Mouse (Mus musculus) liver, embryonic 14.5 days (tissue): Measurements from ENCODE around the gene Hemk1. TPM values are rescaled to one million over a fixed set of nuclear protein-coding genes. Genes with fewer than 3 reads are reported as not detected.

Experiments
- ATAC-seq: fragments of 200-750 bp; cut with Nextera tagmentation; 2 replicates; pipeline ENCODE4 v1.8.0; 2017; ENCODE audit warnings: moderate number of reproducible peaks, mild to moderate bottlenecking, moderate library complexity; ENCODE audit not compliant: insufficient read depth
- DNase-seq, 3 experiments: peaks; one replicate each; pipeline ENCODE4 v3.0.0-alpha.2; 2012 to 2013; ENCODE audit warnings: low read depth in 3 of 3, low spot score in 3 of 3
- H3K27ac ChIP-seq: fragments of 300-500 bp; sonication (generic); 2 replicates; pipeline ENCODE4 v1.5.1; 2014; ENCODE audit warnings: moderate library complexity, mild to moderate bottlenecking, control low read depth, inconsistent platforms
- H3K27me3 ChIP-seq: fragments of 300-500 bp; sonication (generic); 2 replicates; pipeline ENCODE4 v1.6.1; 2014; ENCODE audit warnings: mild to moderate bottlenecking, low read length, moderate library complexity; ENCODE audit not compliant: control insufficient read depth, insufficient read depth
- H3K36me3 ChIP-seq: fragments of 300-500 bp; sonication (generic); replicated peaks from 2 replicates; pipeline ENCODE4 v1.6.1; 2014; ENCODE audit warnings: low read depth; ENCODE audit not compliant: control insufficient read depth, insufficient read depth
- H3K4me1 ChIP-seq, 2 experiments: fragments of 200-500 bp in 1 of 2; fragments of 300-500 bp in 1 of 2; sonication (generic) in 1 of 2; replicated peaks; 2 replicates each; pipeline ENCODE4 v1.6.1; 2012 to 2014; ENCODE audit warnings: antibody characterized with exemption in 1 of 2, inconsistent platforms in 1 of 2, low read length in 1 of 2; ENCODE audit not compliant: control insufficient read depth in 2 of 2, insufficient read depth in 2 of 2
- H3K4me2 ChIP-seq: fragments of 300-500 bp; sonication (generic); 2 replicates; pipeline ENCODE4 v1.6.1; 2014; ENCODE audit warnings: low read depth, mild to moderate bottlenecking, control low read depth, moderate library complexity
- H3K4me3 ChIP-seq, 2 experiments: fragments of 200-500 bp in 1 of 2; fragments of 300-500 bp in 1 of 2; sonication (generic) in 1 of 2; 2 replicates each; pipeline ENCODE4 v1.5.1; 2012 to 2014; ENCODE audit warnings: low read depth in 2 of 2, low read length in 2 of 2, mild to moderate bottlenecking in 2 of 2, control low read depth in 1 of 2, inconsistent platforms in 1 of 2, moderate library complexity in 1 of 2; ENCODE audit not compliant: insufficient read depth in 1 of 2
- H3K9ac ChIP-seq: fragments of 300-500 bp; sonication (generic); replicated peaks from 2 replicates; pipeline ENCODE4 v1.6.1; 2014; ENCODE audit warnings: mild to moderate bottlenecking, control low read depth, moderate library complexity
- H3K9me3 ChIP-seq: fragments of 300-500 bp; sonication (generic); 2 replicates; pipeline ENCODE4 v1.6.1; 2016; ENCODE audit warnings: low read length, mixed read lengths; ENCODE audit not compliant: control insufficient read depth
- CTCF ChIP-seq: IDR thresholded peaks from 2 replicates; pipeline ENCODE4 v1.5.1; 2016; ENCODE audit warnings: antibody characterized with exemption, low read depth, control low read depth
- EP300 ChIP-seq: IDR thresholded peaks from 2 replicates; pipeline ENCODE4 v1.6.1; 2016; ENCODE audit warnings: antibody characterized with exemption, low read depth
- WGBS: fragments of 180-500 bp; shearing (Covaris S2); extraction: QIAGEN DNeasy Blood & Tissue Kit; methylation state at CpG from one replicate; pipeline ENCODE4 v1.1.7; 2014; ENCODE audit not compliant: insufficient replicate concordance; 5-methylcytosine and 5-hydroxymethylcytosine counted together
- polyA plus RNA-seq, 2 experiments: library from polyadenylated mRNA; depleted of rRNA in 1 of 2; stranded (reverse) in 1 of 2; unstranded in 1 of 2; fragments of >200 nt; fragmentation: Nextera tagmentation in 1 of 2; extraction: Ambion mirVana in 1 of 2; gene quantifications; 2 replicates each; pipeline versions ENCODE4 v1.2.1 to v1.2.3; 2012 to 2014

Gene Hemk1
- polyA plus RNA-seq, 2 experiments, result 2.2 to 3.3 TPM

GRCm38 (mm10) chr9:107296041-107296440 lies 42.1 kb downstream of the Hemk1 start:
- H3K9ac ChIP-seq, result peak overlapping the region; percentile 57
- DNase-seq (no peak), ATAC-seq (peak; percentile 16)
- H3K4me1 ChIP-seq, result peaks cover 30 to 38% of the 10 kb centered on the region in 2 experiments
- H3K36me3 ChIP-seq, result peaks cover 4% of the 10 kb centered on the region
- WGBS, result under 1% methylated on average over 14 of the region's 14 CpGs
- no peak for TF ChIP-seq CTCF
- peak overlapping the region; percentile 75 to 91 for H3K4me3 ChIP-seq
- peaks cover 3% of the 10 kb centered on the region; the same call in 1 of the 2 replicates for H3K27me3 ChIP-seq
- H3K9me3 ChIP-seq, result no peaks in the 10 kb centered on the region
- H3K4me2 ChIP-seq, result peak overlapping the region; percentile 84
- peak overlapping the region; percentile 68 for H3K27ac ChIP-seq

- peaks cover 30 to 38% of the 10 kb centered on the region in 2 experiments for H3K4me1 ChIP-seq
- peak within 1 kb of the TSS; percentile 91 for H3K9ac ChIP-seq
- no peak for DNase-seq
- no peak for ATAC-seq
- TF ChIP-seq CTCF (no peak), EP300 (no peak)
- H3K4me3 ChIP-seq, result peak within 1 kb of the TSS; percentile 75 to 91
- H3K27ac ChIP-seq, result peak within 1 kb of the TSS; percentile 68
- H3K27me3 ChIP-seq, result peaks cover 3% of the 10 kb centered on the region; the same call in 1 of the 2 replicates
- H3K9me3 ChIP-seq, result no peaks in the 10 kb centered on the region
- H3K36me3 ChIP-seq, result peaks cover 2% of the 10 kb centered on the region
- H3K4me2 ChIP-seq, result peak within 1 kb of the TSS; percentile 84
Measured at GRCm38 (mm10) chr9:107296016-107296040, 42.3 kb downstream of the Hemk1 start, which contains the start of gene Cish. Gene Cish (plus strand): TSS chr9:107296026.

GRCm38 (mm10) chr9:107295616-107296015 lies 42.5 kb downstream of the Hemk1 start:
- 6% methylated on average over 4 of the region's 4 CpGs for WGBS
- TF ChIP-seq CTCF, result no peak
- TF ChIP-seq EP300, result no peak
- H3K9ac ChIP-seq, result peak overlapping the region; percentile 57
- no peaks in the 10 kb centered on the region for H3K9me3 ChIP-seq
- peak in 2 of 3 experiments; percentile 44 to 83 for DNase-seq
- H3K36me3 ChIP-seq, result no peaks in the 10 kb centered on the region; the same call in 1 of the 2 replicates
- H3K4me2 ChIP-seq, result peak overlapping the region; percentile 84
- peak overlapping the region; percentile 75 to 91 for H3K4me3 ChIP-seq
- peaks cover 30 to 38% of the 10 kb centered on the region in 2 experiments for H3K4me1 ChIP-seq
- ATAC-seq, result no peak
- H3K27ac ChIP-seq, result peak overlapping the region; percentile 68
- peaks cover 3% of the 10 kb centered on the region; the same call in 1 of the 2 replicates for H3K27me3 ChIP-seq

- Histone ChIP-seq H3K9me3 (no peaks in the 10 kb centered on the region), H3K4me1 (peaks cover 28 to 44% of the 10 kb centered on the region in 2 experiments), H3K4me2 (no peak overlapping the region), H3K27ac (no peak overlapping the region), H3K4me3 (no peak overlapping the region), H3K36me3 (no peaks in the 10 kb centered on the region), H3K9ac (no peak overlapping the region), H3K27me3 (peaks cover 3% of the 10 kb centered on the region; the same call in 1 of the 2 replicates)
- ATAC-seq (no peak), DNase-seq (peak in 2 of 3 experiments; percentile 36 to 70)
- 4% methylated on average over 6 of the region's 6 CpGs for WGBS
- no peak for TF ChIP-seq EP300
- peak; percentile 93 for TF ChIP-seq CTCF
Measured at GRCm38 (mm10) chr9:107294249-107294648, 43.9 kb downstream of the Hemk1 start.

GRCm38 (mm10) chr9:107290897-107291296 lies 47.3 kb downstream of the Hemk1 start:
- no peak overlapping the region for H3K4me2 ChIP-seq

More at GRCm38 (mm10) chr9:107290897-107291296, 47.3 kb downstream of the Hemk1 start:
- H3K36me3 ChIP-seq, result no peaks in the 10 kb centered on the region
- H3K27ac ChIP-seq, result no peak overlapping the region
- no peaks in the 10 kb centered on the region for H3K9me3 ChIP-seq
- peaks cover 14 to 44% of the 10 kb centered on the region in 2 experiments for H3K4me1 ChIP-seq
- H3K4me3 ChIP-seq, result no peak overlapping the region
- no peak for TF ChIP-seq EP300
- TF ChIP-seq CTCF, result peak; percentile 98
- WGBS, result 28% methylated on average over 10 of the region's 10 CpGs
- H3K27me3 ChIP-seq, result peaks cover 3% of the 10 kb centered on the region; the same call in 1 of the 2 replicates
- ATAC-seq, result no peak
- H3K9ac ChIP-seq, result no peak overlapping the region
- no peak for DNase-seq
